8 mouse cellular contexts compared by ENCODE assay signal in the genomic region with DNA sequence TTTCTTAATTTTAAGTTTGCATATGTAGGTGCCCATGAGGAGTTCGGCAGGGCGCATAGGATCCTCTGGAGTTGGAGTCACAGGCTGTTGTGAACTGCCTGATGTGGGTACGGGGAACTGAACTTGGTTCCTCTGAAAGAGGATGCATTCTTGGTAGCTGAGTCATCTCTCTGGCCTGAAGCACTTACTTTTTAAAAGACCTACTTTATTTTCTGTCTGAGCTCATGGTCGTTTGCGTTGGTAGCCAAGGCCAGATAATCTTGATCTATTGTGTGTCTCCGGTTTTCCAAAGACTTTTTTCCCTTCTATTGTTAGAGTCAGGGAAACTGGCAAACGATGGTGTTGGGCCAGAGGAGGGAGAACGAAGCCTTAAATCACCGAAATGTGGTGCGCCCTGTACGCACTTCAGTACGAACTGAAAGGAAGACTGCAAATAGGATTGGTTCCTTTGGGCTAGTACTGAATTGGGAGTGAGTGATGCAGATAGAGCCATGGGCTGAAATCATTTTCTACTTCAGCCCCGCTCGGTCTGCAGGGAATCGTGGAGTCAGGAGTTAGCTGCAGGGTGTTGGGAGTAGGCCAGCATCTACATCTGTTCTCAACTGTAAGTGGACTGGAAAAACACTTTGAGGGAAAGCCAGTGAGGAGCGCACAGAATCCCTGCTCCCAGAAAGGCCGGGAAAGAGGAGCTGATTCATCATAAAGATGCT. TPM values are rescaled to one million over a fixed set of nuclear protein-coding genes. Genes with fewer than 3 reads are reported as not detected.
A peak's percentile ranks its signal among the peaks of the same experiment; 100 is the strongest.
DNase-seq lines count a peak whose midpoint lies in the region; ATAC-seq lines count a peak whose summit lies in the region.

No protein-coding gene starts in this region.

- H3K9me3 ChIP-seq in forebrain, embryonic 14.5 days (replicated peaks; ENCODE audit: control insufficient read depth, low read length) = no peaks in the 10 kb centered on the region
- no peaks in the 10 kb centered on the region for H3K9me3 ChIP-seq in forebrain, embryonic 11.5 days (ENCODE audit: control insufficient read depth, low read length)
- H3K9me3 ChIP-seq in heart, embryonic 12.5 days (replicated peaks) = no peaks in the 10 kb centered on the region

- no peak overlapping the region for H3K4me3 ChIP-seq in forebrain, embryonic 14.5 days (ENCODE audit: low read depth, low read length)
- H3K4me3 ChIP-seq in forebrain, embryonic 11.5 days (ENCODE audit: low read depth, low read length) = no peak overlapping the region
- no peak overlapping the region for H3K4me3 ChIP-seq in heart, embryonic 12.5 days
- peak overlapping the region; percentile 29; the same call in 1 of the 2 replicates for H3K4me3 ChIP-seq in macrophage (ENCODE audit: inconsistent target)

- H3K27ac ChIP-seq in forebrain, embryonic 14.5 days (ENCODE audit: low read depth, low read length) = peak overlapping the region; percentile 45
- no peak overlapping the region for H3K27ac ChIP-seq in forebrain, embryonic 11.5 days (ENCODE audit: low read depth, low read length)
- peak overlapping the region; percentile 68 for H3K27ac ChIP-seq in heart, embryonic 12.5 days (ENCODE audit: poor library complexity, severe bottlenecking)
- peak overlapping the region; percentile 83 for H3K27ac ChIP-seq in macrophage

- 30% methylated on average over 17 of the region's 17 CpGs for WGBS in forebrain, embryonic 14.5 days
- 65% methylated on average over 17 of the region's 17 CpGs for WGBS in forebrain, embryonic 11.5 days
- WGBS in heart, embryonic 12.5 days = 43% methylated on average over 17 of the region's 17 CpGs
- 55% methylated on average over 17 of the region's 17 CpGs for WGBS in macrophage (ENCODE audit: missing documents)

- H3K9ac ChIP-seq in forebrain, embryonic 14.5 days (ENCODE audit: low read length) = no peak overlapping the region
- H3K9ac ChIP-seq in forebrain, embryonic 11.5 days (ENCODE audit: low read length) = no peak overlapping the region
- H3K9ac ChIP-seq in heart, embryonic 12.5 days = no peak overlapping the region

- peak overlapping the region; percentile 6; the same call in 1 of the 2 replicates for H3K4me2 ChIP-seq in forebrain, embryonic 14.5 days (ENCODE audit: low read length)
- H3K4me2 ChIP-seq in forebrain, embryonic 11.5 days (ENCODE audit: low read depth, low read length, severe bottlenecking) = no peak overlapping the region
- H3K4me2 ChIP-seq in heart, embryonic 12.5 days = peak overlapping the region; percentile 47

- no peaks in the 10 kb centered on the region for H3K79me2 ChIP-seq in macrophage (ENCODE audit: inconsistent target)

- peak; percentile 78 for ATAC-seq in forebrain, embryonic 14.5 days
- no peak for ATAC-seq in forebrain, embryonic 11.5 days (replicated peaks; ENCODE audit: low FRiP score)
- peak; percentile 39 for ATAC-seq in common myeloid progenitor, adult 5-6 weeks (replicated peaks; ENCODE audit: low read depth, poor library complexity, severe bottlenecking)
- peak; percentile 64; the same call in 1 of the 2 replicates for ATAC-seq in heart, embryonic 12.5 days (ENCODE audit: insufficient number of reproducible peaks, low FRiP score)

- peak; percentile 79 for DNase-seq in forebrain, embryonic 14.5 days (ENCODE audit: low spot score)
- no peak for DNase-seq in forebrain, embryonic 11.5 days (ENCODE audit: low spot score)
- DNase-seq in MEL-GATA-1-ER (ENCODE audit: extremely low read depth, low read depth) = peak; percentile 83
- DNase-seq in kidney, postnatal 14 days = peak; percentile 66
- no peak for DNase-seq in spleen, postnatal 14 days (ENCODE audit: low spot score in 2 of 2)

- H3K27me3 ChIP-seq in forebrain, embryonic 14.5 days (replicated peaks; ENCODE audit: control insufficient read depth, insufficient read depth, low read length) = no peaks in the 10 kb centered on the region
- H3K27me3 ChIP-seq in forebrain, embryonic 11.5 days (ENCODE audit: control insufficient read depth, insufficient read depth, low read length) = no peaks in the 10 kb centered on the region
- H3K27me3 ChIP-seq in heart, embryonic 12.5 days (replicated peaks) = no peaks in the 10 kb centered on the region

- peaks cover 8% of the 10 kb centered on the region; the same call in 1 of the 2 replicates for H3K4me1 ChIP-seq in forebrain, embryonic 14.5 days (ENCODE audit: control insufficient read depth, insufficient read depth, low read length)
- H3K4me1 ChIP-seq in forebrain, embryonic 11.5 days (replicated peaks; ENCODE audit: control insufficient read depth, insufficient read depth, low read length) = no peaks in the 10 kb centered on the region; the same call in 1 of the 2 replicates
- 0 out of 2 replicates have a peak, but pooled peaks cover 4% of the 10 kb centered on the region for H3K4me1 ChIP-seq in heart, embryonic 12.5 days (replicated peaks)

- H3K36me3 ChIP-seq in forebrain, embryonic 14.5 days (ENCODE audit: control insufficient read depth, insufficient read depth, low read length) = no peaks in the 10 kb centered on the region
- no peaks in the 10 kb centered on the region for H3K36me3 ChIP-seq in forebrain, embryonic 11.5 days (ENCODE audit: control insufficient read depth, insufficient read depth, low read length)
- no peaks in the 10 kb centered on the region for H3K36me3 ChIP-seq in heart, embryonic 12.5 days
- no peaks in the 10 kb centered on the region for H3K36me3 ChIP-seq in macrophage (ENCODE audit: inconsistent target)

RNA-seq across cellular contexts. Expression of gene Cemip2, which starts 40.1 kb away (rescaled TPM):
- 29.2 and 35.3 TPM in 2 replicates for polyA plus RNA-seq in forebrain, embryonic 14.5 days (2014; fragmentation: Nextera tagmentation; extraction: Ambion mirVana)
- polyA plus RNA-seq in forebrain, embryonic 11.5 days (2014; fragmentation: Nextera tagmentation; extraction: Ambion mirVana) = 75.4 and 77.2 TPM in 2 replicates
- total RNA-seq in common myeloid progenitor, adult 5-6 weeks (2017) = 7.3 and 9.6 TPM in 2 replicates
- polyA plus RNA-seq in heart, embryonic 12.5 days (2016; fragmentation: Nextera tagmentation; extraction: Ambion mirVana) = 116 and 122 TPM in 2 replicates
- 100 to 1,000 TPM in 3 of 26 experiments, 10 to 100 TPM in 23; 37.8 to 540 (median 52.2) TPM for total RNA-seq in macrophage (2018; cell fraction: chromatin; rRNA removed)
- total RNA-seq in macrophage (2018; cell fraction: cytosol; rRNA removed) = 10 to 100 TPM in 24 of 26 experiments, 1 to 10 TPM in 2; 8.0 to 55.8 (median 15.1) TPM
- total RNA-seq in macrophage (2018; cell fraction: nucleus; rRNA removed) = 100 to 1,000 TPM in 2 of 26 experiments, 10 to 100 TPM in 24; 33.4 to 439 (median 45.1) TPM
- 6.8 to 11.2 TPM (median 10.2 TPM) in 3 replicates for polyA plus RNA-seq in macrophage (2018)

Comparison
In these comparisons a context has a peak if more than half of its experiments do, and no peak if none do; other contexts are left out.
1. DNase-seq: peak in forebrain, embryonic 14.5 days (single experiment), MEL-GATA-1-ER (single experiment) and kidney, postnatal 14 days (single experiment); none in forebrain, embryonic 11.5 days (single experiment) and spleen, postnatal 14 days (0 of 2).